Mouse (Mus musculus): ENCODE results near the gene Dcaf5. TPM values are rescaled to one million over a fixed set of nuclear protein-coding genes. Genes with fewer than 3 reads are reported as not detected.
A peak's percentile ranks its signal among the peaks of the same experiment; 100 is the strongest.

Dcaf5 gene
- total RNA-seq, 4 experiments from 2014 or later = 30.8 to 46.6 (median 38.2) TPM

Small RNA genes within 50 kb of the gene (microRNA-seq; reads per million reads assigned to microRNA genes)
- 231 reads per million, percentile 69 among the genes with 10 or more reads in this experiment for gene Mir1843a

Other genes starting within 250 kb of the Dcaf5 start
- 10 to 100 TPM; 22.6 to 26.7 (median 26.0) TPM for gene Actn1, start 176.2 kb downstream of the Dcaf5 start, total RNA-seq (2022)
- gene Exd2, start 26.5 kb upstream of the Dcaf5 start, total RNA-seq (2022) = 10 to 100 TPM; 11.4 to 19.1 (median 15.9) TPM
- 1 to 10 TPM; 1.2 to 2.3 (median 1.8) TPM for gene Galnt16, start 81.7 kb upstream of the Dcaf5 start, total RNA-seq (2022)
- gene Slc39a9, start 207.3 kb upstream of the Dcaf5 start, total RNA-seq (2022) = 10 to 100 TPM; 13.7 to 17.9 (median 14.7) TPM
- gene Erh, start 207.7 kb upstream of the Dcaf5 start, total RNA-seq (2022) = 10 to 100 TPM; 16.3 to 23.0 (median 21.1) TPM